Mouse (Mus musculus): ENCODE measurements around the gene Cnst. TPM values are rescaled to one million over a fixed set of nuclear protein-coding genes. Genes with fewer than 3 reads are reported as not detected.

Cnst gene
- polyA plus RNA-seq, 2 experiments, result 9.5 to 10.2 TPM

GRCm38 (mm10) chr1:179668013-179668805 lies 122.0 kb downstream of the Cnst start, which contains the start of gene Sccpdh:
TSS of gene Sccpdh (plus strand) at chr1:179668210.
- TF ChIP-seq CTCF (IDR thresholded peaks at IDR 0.05; ENCODE audit: low read depth), result no peak
- TF ChIP-seq EP300 (IDR thresholded peaks at IDR 0.05; ENCODE audit: low read depth), result no peak
- Histone ChIP-seq H3K4me1 (replicated peaks; ENCODE audit: control insufficient read depth in 2 of 2, insufficient read depth in 2 of 2, low read length in 1 of 2) (0 out of 4 replicates have a peak, but pooled peaks cover 0 to 2% of the 10 kb centered on the region in 2 experiments), H3K27ac (no peak within 1 kb of the TSS), H3K9ac (replicated peaks) (no peak within 1 kb of the TSS; the same call in 1 of the 2 replicates), H3K9me3 (ENCODE audit: control insufficient read depth, low read length) (no peaks in the 10 kb centered on the region), H3K36me3 (replicated peaks; ENCODE audit: control insufficient read depth, insufficient read depth, low read depth) (no peaks in the 10 kb centered on the region), H3K4me3 (ENCODE audit: insufficient read depth in 1 of 2, low read depth in 2 of 2, low read length in 2 of 2) (peak within 1 kb of the TSS; percentile 53 to 56), H3K4me2 (ENCODE audit: low read depth) (peak within 1 kb of the TSS; percentile 64), H3K27me3 (ENCODE audit: control insufficient read depth, insufficient read depth, low read length) (peaks cover 26% of the 10 kb centered on the region)
- ATAC-seq (ENCODE audit: insufficient read depth) (peak; percentile 80), DNase-seq (ENCODE audit: low read depth in 3 of 3, low spot score in 3 of 3) (peak in 2 of 3 experiments; percentile 14 to 24)
- under 1% methylated on average over 81 of the region's 84 CpGs for WGBS (ENCODE audit: insufficient replicate concordance)

- Histone ChIP-seq H3K27ac (no peak overlapping the region), H3K4me3 (ENCODE audit: insufficient read depth in 1 of 2, low read depth in 2 of 2, low read length in 2 of 2) (peak overlapping the region; percentile 53 to 56), H3K36me3 (replicated peaks; ENCODE audit: control insufficient read depth, insufficient read depth, low read depth) (no peaks in the 10 kb centered on the region), H3K9me3 (ENCODE audit: control insufficient read depth, low read length) (no peaks in the 10 kb centered on the region), H3K9ac (replicated peaks) (no peak overlapping the region; the same call in 1 of the 2 replicates), H3K27me3 (ENCODE audit: control insufficient read depth, insufficient read depth, low read length) (peaks cover 26% of the 10 kb centered on the region), H3K4me1 (replicated peaks; ENCODE audit: control insufficient read depth in 2 of 2, insufficient read depth in 2 of 2, low read length in 1 of 2) (0 out of 4 replicates have a peak, but pooled peaks cover 0 to 2% of the 10 kb centered on the region in 2 experiments), H3K4me2 (ENCODE audit: low read depth) (peak overlapping the region; percentile 64)
- TF ChIP-seq CTCF (IDR thresholded peaks at IDR 0.05; ENCODE audit: low read depth) (no peak), EP300 (IDR thresholded peaks at IDR 0.05; ENCODE audit: low read depth) (no peak)
- WGBS (ENCODE audit: insufficient replicate concordance), result 30% methylated on average over 12 of the region's 12 CpGs
- ATAC-seq (ENCODE audit: insufficient read depth), result no peak
- DNase-seq (ENCODE audit: low read depth in 3 of 3, low spot score in 3 of 3), result no peak
Measured at GRCm38 (mm10) chr1:179668836-179669537, 122.8 kb downstream of the Cnst start.

DNA sequence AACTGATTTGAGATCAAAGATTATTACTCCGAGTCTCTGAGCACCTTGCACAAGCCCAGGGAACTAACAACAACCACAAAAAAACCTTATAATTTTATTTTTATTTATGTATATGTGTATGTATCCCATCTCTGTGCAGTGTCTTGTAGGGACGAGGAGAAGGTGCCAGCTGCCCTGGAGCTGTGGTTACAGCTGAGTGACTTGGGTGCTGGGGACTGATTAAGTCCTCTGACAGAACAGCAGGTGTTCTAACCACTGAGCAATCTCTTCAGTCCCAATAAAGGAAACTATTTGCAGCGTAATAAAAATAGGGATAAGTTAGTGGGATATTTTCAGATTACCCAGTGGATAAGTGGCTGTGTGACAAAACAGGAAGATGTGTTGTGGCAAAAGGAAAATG lies 128.2 kb downstream of the Cnst start:
- WGBS (ENCODE audit: insufficient replicate concordance), result 51% methylated on average over 3 of the region's 3 CpGs
- no peak overlapping the region for H3K4me3 ChIP-seq (ENCODE audit: insufficient read depth in 1 of 2, low read depth in 2 of 2, low read length in 2 of 2)
- no peaks in the 10 kb centered on the region for H3K9me3 ChIP-seq (ENCODE audit: control insufficient read depth, low read length)
- H3K4me1 ChIP-seq (replicated peaks; ENCODE audit: control insufficient read depth in 2 of 2, insufficient read depth in 2 of 2, low read length in 1 of 2), result no peaks in the 10 kb centered on the region
- H3K36me3 ChIP-seq (replicated peaks; ENCODE audit: control insufficient read depth, insufficient read depth, low read depth), result no peaks in the 10 kb centered on the region
- H3K27ac ChIP-seq, result no peak overlapping the region
- peaks cover 1% of the 10 kb centered on the region for H3K27me3 ChIP-seq (ENCODE audit: control insufficient read depth, insufficient read depth, low read length)
- DNase-seq (ENCODE audit: low read depth in 3 of 3, low spot score in 3 of 3) (no peak), ATAC-seq (ENCODE audit: insufficient read depth) (no peak)
- no peak overlapping the region for H3K9ac ChIP-seq (replicated peaks)
- TF ChIP-seq EP300 (IDR thresholded peaks at IDR 0.05; ENCODE audit: low read depth) (no peak), CTCF (IDR thresholded peaks at IDR 0.05; ENCODE audit: low read depth) (no peak)
- H3K4me2 ChIP-seq (ENCODE audit: low read depth), result no peak overlapping the region

- no peaks in the 10 kb centered on the region for H3K9me3 ChIP-seq (ENCODE audit: control insufficient read depth, low read length)
- no peak overlapping the region for H3K27ac ChIP-seq
- DNase-seq (ENCODE audit: low read depth in 3 of 3, low spot score in 3 of 3) (no peak), ATAC-seq (ENCODE audit: insufficient read depth) (no peak)
- H3K27me3 ChIP-seq (ENCODE audit: control insufficient read depth, insufficient read depth, low read length), result no peaks in the 10 kb centered on the region
- no peak for TF ChIP-seq CTCF (IDR thresholded peaks at IDR 0.05; ENCODE audit: low read depth)
- no peak for TF ChIP-seq EP300 (IDR thresholded peaks at IDR 0.05; ENCODE audit: low read depth)
- H3K4me3 ChIP-seq (ENCODE audit: insufficient read depth in 1 of 2, low read depth in 2 of 2, low read length in 2 of 2), result no peak overlapping the region
- no peak overlapping the region for H3K4me2 ChIP-seq (ENCODE audit: low read depth)
- no peak overlapping the region for H3K9ac ChIP-seq (replicated peaks)
- WGBS (ENCODE audit: insufficient replicate concordance), result 71% methylated on average over 2 of the region's 2 CpGs
- no peaks in the 10 kb centered on the region for H3K4me1 ChIP-seq (replicated peaks; ENCODE audit: control insufficient read depth in 2 of 2, insufficient read depth in 2 of 2, low read length in 1 of 2)
- no peaks in the 10 kb centered on the region for H3K36me3 ChIP-seq (replicated peaks; ENCODE audit: control insufficient read depth, insufficient read depth, low read depth)
Measured at GRCm38 (mm10) chr1:179677031-179677430, 130.9 kb downstream of the Cnst start.

Other genes starting within 250 kb of the Cnst start
- gene Smyd3, start 28.3 kb upstream of the Cnst start, polyA plus RNA-seq (2012; rRNA removed), result 1.5 and 2.6 TPM in 2 replicates
- 6.3 and 6.6 TPM in 2 replicates for gene Smyd3, start 28.3 kb upstream of the Cnst start, polyA plus RNA-seq (2014; fragmentation: Nextera tagmentation; extraction: Ambion mirVana)
- 4.0 and 6.5 TPM in 2 replicates for gene Tfb2m, start 103 bp upstream of the Cnst start, polyA plus RNA-seq (2012; rRNA removed)
- gene Tfb2m, start 103 bp upstream of the Cnst start, polyA plus RNA-seq (2014; fragmentation: Nextera tagmentation; extraction: Ambion mirVana), result 7.8 and 9.4 TPM in 2 replicates
- gene Sccpdh, start 121.8 kb downstream of the Cnst start, polyA plus RNA-seq (2012; rRNA removed), result 2.6 and 4.0 TPM in 2 replicates
- 7.8 TPM in 2 replicates for gene Sccpdh, start 121.8 kb downstream of the Cnst start, polyA plus RNA-seq (2014; fragmentation: Nextera tagmentation; extraction: Ambion mirVana)
- gene Kif28, start 198.9 kb downstream of the Cnst start, polyA plus RNA-seq (2012; rRNA removed), result 0.01 and 0.02 TPM in 2 replicates
- not detected in 2 replicates for gene Kif28, start 198.9 kb downstream of the Cnst start, polyA plus RNA-seq (2014; fragmentation: Nextera tagmentation; extraction: Ambion mirVana)

All from liver, embryonic 14.5 days (tissue).